Mouse (Mus musculus) forebrain, embryonic 11.5 days (tissue): ENCODE measurements around the gene Espl1. TPM values are rescaled to one million over a fixed set of nuclear protein-coding genes. Genes with fewer than 3 reads are reported as not detected.
A peak's percentile ranks its signal among the peaks of the same experiment; 100 is the strongest.

Source experiments
- ATAC-seq: fragments of 200-750 bp; cut with Nextera tagmentation; replicated peaks from 2 replicates; pipeline ENCODE4 v1.8.0; 2017; ENCODE audit warnings: moderate TSS enrichment; ENCODE audit not compliant: low FRiP score
- DNase-seq: peaks from one replicate; pipeline ENCODE4 v3.0.0-alpha.2; 2017; ENCODE audit warnings: low spot score
- H3K27ac ChIP-seq: fragments of 300-500 bp; sonication (generic); 2 replicates; pipeline ENCODE4 v1.5.1; 2014; ENCODE audit warnings: low read depth, low read length
- H3K27me3 ChIP-seq: fragments of 300-500 bp; sonication (generic); 2 replicates; pipeline ENCODE4 v1.6.1; 2014; ENCODE audit warnings: mild to moderate bottlenecking, low read length, mixed read lengths; ENCODE audit not compliant: control insufficient read depth, insufficient read depth
- H3K36me3 ChIP-seq: fragments of 300-500 bp; sonication (generic); 2 replicates; pipeline ENCODE4 v1.6.1; 2014; ENCODE audit warnings: mild to moderate bottlenecking, low read length, moderate library complexity, mixed read lengths; ENCODE audit not compliant: control insufficient read depth, insufficient read depth
- H3K4me1 ChIP-seq: fragments of 300-500 bp; sonication (generic); replicated peaks from 2 replicates; pipeline ENCODE4 v1.6.1; 2014; ENCODE audit warnings: low read length, mixed read lengths; ENCODE audit not compliant: control insufficient read depth, insufficient read depth
- H3K4me2 ChIP-seq: fragments of 300-500 bp; sonication (generic); 2 replicates; pipeline ENCODE4 v1.6.1; 2014; ENCODE audit warnings: low read depth, mild to moderate bottlenecking, low read length, moderate library complexity, mixed read lengths; ENCODE audit not compliant: severe bottlenecking
- H3K4me3 ChIP-seq: fragments of 300-500 bp; sonication (generic); 2 replicates; pipeline ENCODE4 v1.5.1; 2014; ENCODE audit warnings: low read depth, low read length
- H3K9ac ChIP-seq: fragments of 300-500 bp; sonication (generic); 2 replicates; pipeline ENCODE4 v1.6.1; 2014; ENCODE audit warnings: low read length
- H3K9me3 ChIP-seq: fragments of 300-500 bp; sonication (generic); 2 replicates; pipeline ENCODE4 v1.6.1; 2016; ENCODE audit warnings: low read length, mixed read lengths; ENCODE audit not compliant: control insufficient read depth
- WGBS: fragments of 180-500 bp; shearing (Covaris S2); extraction: QIAGEN DNeasy Blood & Tissue Kit; methylation state at CpG from one replicate; pipeline ENCODE4 v1.1.7; 2014; 5-methylcytosine and 5-hydroxymethylcytosine counted together
- polyA plus RNA-seq: library from polyadenylated mRNA; unstranded; fragments of >200 nt; fragmentation: Nextera tagmentation; extraction: Ambion mirVana; gene quantifications from 2 replicates; pipeline ENCODE4 v1.2.1, GENCODE M21; 2014

Gene Espl1
- polyA plus RNA-seq, 1 experiment from 2014 or later = 58.3 TPM

GRCm38 (mm10) chr15:102270274-102270960 lies 25.6 kb upstream of the Espl1 start, which contains the start of gene Gm9918:
Gene Gm9918 (plus strand): TSS chr15:102270563.
- ATAC-seq (no peak), DNase-seq (no peak)
- peak within 1 kb of the TSS; percentile 32; the same call in 1 of the 2 replicates for H3K4me2 ChIP-seq
- H3K4me1 ChIP-seq = peaks cover 6% of the 10 kb centered on the region; the same call in 1 of the 2 replicates
- no peaks in the 10 kb centered on the region for H3K9me3 ChIP-seq
- H3K9ac ChIP-seq = peak within 1 kb of the TSS; percentile 29; the same call in 1 of the 2 replicates
- H3K27ac ChIP-seq = no peak within 1 kb of the TSS
- H3K4me3 ChIP-seq = peak within 1 kb of the TSS; percentile 9; the same call in 1 of the 2 replicates
- 6% methylated on average over 20 of the region's 21 CpGs for WGBS
- peaks cover 5% of the 10 kb centered on the region; the same call in 1 of the 2 replicates for H3K27me3 ChIP-seq
- H3K36me3 ChIP-seq = no peaks in the 10 kb centered on the region

- Histone ChIP-seq H3K36me3 (no peaks in the 10 kb centered on the region), H3K4me3 (no peak overlapping the region), H3K9ac (no peak overlapping the region), H3K27ac (no peak overlapping the region), H3K4me2 (no peak overlapping the region; the same call in 1 of the 2 replicates), H3K9me3 (no peaks in the 10 kb centered on the region), H3K27me3 (peaks cover 5% of the 10 kb centered on the region; the same call in 1 of the 2 replicates), H3K4me1 (peaks cover 6% of the 10 kb centered on the region; the same call in 1 of the 2 replicates)
- ATAC-seq (no peak), DNase-seq (no peak)
- WGBS = 21% methylated on average over 3 of the region's 3 CpGs
Measured at GRCm38 (mm10) chr15:102271441-102271840, 24.6 kb upstream of the Espl1 start.

GRCm38 (mm10) chr15:102273982-102274716 lies 21.9 kb upstream of the Espl1 start:
- ATAC-seq = no peak
- H3K9me3 ChIP-seq = no peaks in the 10 kb centered on the region
- no peak overlapping the region for H3K27ac ChIP-seq
- no peak overlapping the region for H3K4me2 ChIP-seq
- peaks cover 6% of the 10 kb centered on the region; the same call in 1 of the 2 replicates for H3K4me1 ChIP-seq
- peaks cover 5% of the 10 kb centered on the region; the same call in 1 of the 2 replicates for H3K27me3 ChIP-seq
- H3K4me3 ChIP-seq = no peak overlapping the region
- 66% methylated on average over 6 of the region's 6 CpGs for WGBS
- no peak overlapping the region for H3K9ac ChIP-seq
- DNase-seq = no peak
- H3K36me3 ChIP-seq = no peaks in the 10 kb centered on the region

- Histone ChIP-seq H3K27ac (peak overlapping the region; percentile 51), H3K4me2 (peak overlapping the region; percentile 87), H3K9ac (peak overlapping the region; percentile 83), H3K9me3 (no peaks in the 10 kb centered on the region), H3K4me3 (peak overlapping the region; percentile 91), H3K27me3 (no peaks in the 10 kb centered on the region), H3K36me3 (peaks cover 12% of the 10 kb centered on the region; the same call in 1 of the 2 replicates), H3K4me1 (0 out of 2 replicates have a peak, but pooled peaks cover 5% of the 10 kb centered on the region)
- WGBS = 41% methylated on average over 7 of the region's 7 CpGs
- DNase-seq (no peak), ATAC-seq (no peak; the same call in 1 of the 2 replicates)
Measured at GRCm38 (mm10) chr15:102278726-102279091, 17.4 kb upstream of the Espl1 start.

- H3K9ac ChIP-seq = peak within 1 kb of the TSS; percentile 83
- ATAC-seq = peak; percentile 98
- H3K9me3 ChIP-seq = no peaks in the 10 kb centered on the region
- H3K27ac ChIP-seq = peak within 1 kb of the TSS; percentile 51
- peaks cover 12% of the 10 kb centered on the region; the same call in 1 of the 2 replicates for H3K36me3 ChIP-seq
- DNase-seq = peak; percentile 95
- peak within 1 kb of the TSS; percentile 91 for H3K4me3 ChIP-seq
- H3K4me2 ChIP-seq = peak within 1 kb of the TSS; percentile 87
- no peaks in the 10 kb centered on the region for H3K27me3 ChIP-seq
- H3K4me1 ChIP-seq = 0 out of 2 replicates have a peak, but pooled peaks cover 5% of the 10 kb centered on the region
- under 1% methylated on average over 65 of the region's 65 CpGs for WGBS
Measured at GRCm38 (mm10) chr15:102279092-102279782, 16.8 kb upstream of the Espl1 start, which contains the start of gene Mfsd5. Gene Mfsd5 (plus strand): TSS chr15:102279454.

- H3K4me2 ChIP-seq = peak overlapping the region; percentile 87
- WGBS = 30% methylated on average over 13 of the region's 13 CpGs
- peak overlapping the region; percentile 91 for H3K4me3 ChIP-seq
- 0 out of 2 replicates have a peak, but pooled peaks cover 5% of the 10 kb centered on the region for H3K4me1 ChIP-seq
- DNase-seq (no peak), ATAC-seq (peak; percentile 37; the same call in 1 of the 2 replicates)
- no peaks in the 10 kb centered on the region for H3K27me3 ChIP-seq
- H3K36me3 ChIP-seq = peaks cover 12% of the 10 kb centered on the region; the same call in 1 of the 2 replicates
- peak overlapping the region; percentile 51; the same call in 1 of the 2 replicates for H3K27ac ChIP-seq
- H3K9me3 ChIP-seq = no peaks in the 10 kb centered on the region
- H3K9ac ChIP-seq = peak overlapping the region; percentile 83
Measured at GRCm38 (mm10) chr15:102279783-102280520, 16.1 kb upstream of the Espl1 start.

- Histone ChIP-seq H3K4me3 (no peak overlapping the region; the same call in 1 of the 2 replicates), H3K4me1 (0 out of 2 replicates have a peak, but pooled peaks cover 5% of the 10 kb centered on the region), H3K36me3 (peaks cover 12% of the 10 kb centered on the region; the same call in 1 of the 2 replicates), H3K27me3 (no peaks in the 10 kb centered on the region), H3K9ac (no peak overlapping the region), H3K27ac (no peak overlapping the region), H3K4me2 (no peak overlapping the region), H3K9me3 (no peaks in the 10 kb centered on the region)
- DNase-seq = no peak
- ATAC-seq = no peak
- 97% methylated on average over 19 of the region's 19 CpGs for WGBS
Measured at GRCm38 (mm10) chr15:102280623-102281022, 15.4 kb upstream of the Espl1 start.
